Mouse (Mus musculus) cortical plate, adult 2 months (tissue): Measurements from ENCODE around the gene Mesp2.

ENCODE experiments used
- CTCF ChIP-seq: fragments of 200-500 bp; IDR thresholded peaks from 2 replicates; pipeline ENCODE4 v1.5.1; 2011; ENCODE audit warnings: mild to moderate bottlenecking, control low read depth, low read length; ENCODE audit not compliant: insufficient read depth; ENCODE audit errors: extremely low read depth
- POLR2A ChIP-seq: fragments of 200-500 bp; IDR thresholded peaks from 2 replicates; pipeline ENCODE4 v1.6.1; 2011; ENCODE audit warnings: mild to moderate bottlenecking, low read length, control low read depth; ENCODE audit not compliant: insufficient read depth; ENCODE audit errors: extremely low read depth

GRCm38 (mm10) chr7:79769664-79770063 is 40.9 kb upstream of the Mesp2 start:
- no peak for TF ChIP-seq POLR2A
- TF ChIP-seq CTCF: no peak
